Mouse (Mus musculus): ENCODE results near the gene Hsh2d. TPM values are rescaled to one million over a fixed set of nuclear protein-coding genes. Genes with fewer than 3 reads are reported as not detected.

Hsh2d gene
- total RNA-seq (2021): not detected
- long read RNA-seq, experiment 1: 0 reads
- long read RNA-seq, experiment 2: 0 reads

- DNase-seq (ENCODE audit: low spot score in 2 of 2): no peak
These were observed at the start of gene Hsh2d for GRCm38 (mm10) chr8:72189417-72190214. Gene Hsh2d (plus strand): TSS chr8:72189638.

- no peak for DNase-seq (ENCODE audit: low spot score in 2 of 2)
These were observed 46.1 kb upstream of the Hsh2d start for GRCm38 (mm10) chr8:72143256-72143824.

GRCm38 (mm10) chr8:72144345-72144975 is 45.0 kb upstream of the Hsh2d start:
- DNase-seq (ENCODE audit: low spot score in 2 of 2): no peak

GRCm38 (mm10) chr8:72145511-72145910 is 43.9 kb upstream of the Hsh2d start:
- DNase-seq (ENCODE audit: low spot score in 2 of 2): no peak

- DNase-seq (ENCODE audit: low spot score in 2 of 2): no peak
These were observed 43.4 kb upstream of the Hsh2d start for GRCm38 (mm10) chr8:72146056-72146455.

- DNase-seq (ENCODE audit: low spot score in 2 of 2): no peak
These were observed 42.9 kb upstream of the Hsh2d start for GRCm38 (mm10) chr8:72146556-72146955.

GRCm38 (mm10) chr8:72147266-72147665 is 42.2 kb upstream of the Hsh2d start:
- DNase-seq (ENCODE audit: low spot score in 2 of 2): no peak

GRCm38 (mm10) chr8:72149056-72149455 is 40.4 kb upstream of the Hsh2d start:
- DNase-seq (ENCODE audit: low spot score in 2 of 2): no peak

- DNase-seq (ENCODE audit: low spot score in 2 of 2): no peak
These were observed 37.9 kb upstream of the Hsh2d start for GRCm38 (mm10) chr8:72151418-72152078.

GRCm38 (mm10) chr8:72153382-72153781 is 36.1 kb upstream of the Hsh2d start:
- no peak for DNase-seq (ENCODE audit: low spot score in 2 of 2)

- DNase-seq (ENCODE audit: low spot score in 2 of 2): no peak
These were observed 31.3 kb upstream of the Hsh2d start for GRCm38 (mm10) chr8:72158096-72158495.

- DNase-seq (ENCODE audit: low spot score in 2 of 2): no peak
These were observed 30.7 kb upstream of the Hsh2d start for GRCm38 (mm10) chr8:72158726-72159125.

GRCm38 (mm10) chr8:72160007-72160406 is 29.4 kb upstream of the Hsh2d start:
- no peak for DNase-seq (ENCODE audit: low spot score in 2 of 2)

- peak; percentile 98 to 99 for DNase-seq (ENCODE audit: low spot score in 2 of 2)
These were observed 28.4 kb upstream of the Hsh2d start, which contains the start of gene Rab8a for GRCm38 (mm10) chr8:72160707-72161697. Gene Rab8a (plus strand): TSS chr8:72161200.

- no peak for DNase-seq (ENCODE audit: low spot score in 2 of 2)
These were observed 26.6 kb upstream of the Hsh2d start for GRCm38 (mm10) chr8:72162821-72163220.

GRCm38 (mm10) chr8:72169098-72169668 is 20.3 kb upstream of the Hsh2d start:
- no peak for DNase-seq (ENCODE audit: low spot score in 2 of 2)

GRCm38 (mm10) chr8:72169681-72170249 is 19.7 kb upstream of the Hsh2d start:
- DNase-seq (ENCODE audit: low spot score in 2 of 2): no peak

- DNase-seq (ENCODE audit: low spot score in 2 of 2): peak; percentile 71 to 85
These were observed 12.0 kb upstream of the Hsh2d start for GRCm38 (mm10) chr8:72177346-72177925.

- DNase-seq (ENCODE audit: low spot score in 2 of 2): no peak
These were observed 5.8 kb upstream of the Hsh2d start for GRCm38 (mm10) chr8:72183554-72184202.
